Mouse (Mus musculus): ENCODE results near the gene Haus2.

Haus2 gene

DNA sequence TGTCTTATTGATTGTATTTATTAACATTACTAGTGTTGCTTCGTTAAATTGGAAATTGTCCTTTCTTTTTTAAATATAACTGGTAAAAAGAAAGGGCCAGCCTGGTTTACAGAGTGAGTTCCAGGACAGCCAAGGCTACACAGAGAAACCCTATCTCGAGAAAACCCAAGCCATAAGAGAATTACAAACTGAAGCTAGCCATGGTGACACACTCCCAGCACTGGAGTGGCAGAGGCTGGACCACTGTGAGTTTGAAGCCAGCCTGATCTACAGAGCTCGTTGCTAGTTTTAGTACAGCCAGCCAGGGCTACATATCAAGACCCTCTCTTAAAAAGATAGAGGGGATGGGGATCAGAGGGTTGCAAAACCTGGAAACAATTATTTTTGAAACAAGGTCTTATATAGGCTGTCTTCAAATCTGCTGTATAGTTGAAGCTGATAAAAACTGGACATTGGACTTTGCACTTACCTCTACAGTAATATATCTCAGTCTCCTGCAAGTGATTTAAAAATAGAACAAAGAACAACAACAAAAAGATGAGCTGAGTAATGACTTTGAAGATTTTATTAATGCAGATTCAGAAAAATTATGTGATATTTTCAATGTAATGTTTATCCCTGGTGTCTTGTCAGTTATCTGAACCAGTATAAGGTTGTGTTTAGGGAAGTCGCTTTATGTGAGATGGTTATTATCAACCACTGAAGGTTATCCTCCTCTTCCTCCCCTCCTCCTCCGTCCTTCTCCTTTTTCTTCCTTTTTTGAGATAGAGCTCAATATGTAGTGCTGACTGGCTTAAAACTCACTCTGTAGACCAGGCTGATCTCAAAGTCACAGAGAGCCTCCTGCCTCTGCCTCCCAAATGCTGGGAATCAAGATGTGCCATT, 7.3 kb downstream of the Haus2 start:
- DNase-seq (ENCODE audit: low read depth, low spot score): no peak

- peak; percentile 14 for DNase-seq (ENCODE audit: low read depth, low spot score)
Observed at GRCm38 (mm10) chr2:120619538-120619937, 10.4 kb downstream of the Haus2 start.

- DNase-seq (ENCODE audit: low read depth, low spot score): no peak
Observed at GRCm38 (mm10) chr2:120622920-120623319, 13.7 kb downstream of the Haus2 start.

GRCm38 (mm10) chr2:120628076-120628865, 19.1 kb downstream of the Haus2 start:
- DNase-seq (ENCODE audit: low read depth, low spot score): no peak

DNA sequence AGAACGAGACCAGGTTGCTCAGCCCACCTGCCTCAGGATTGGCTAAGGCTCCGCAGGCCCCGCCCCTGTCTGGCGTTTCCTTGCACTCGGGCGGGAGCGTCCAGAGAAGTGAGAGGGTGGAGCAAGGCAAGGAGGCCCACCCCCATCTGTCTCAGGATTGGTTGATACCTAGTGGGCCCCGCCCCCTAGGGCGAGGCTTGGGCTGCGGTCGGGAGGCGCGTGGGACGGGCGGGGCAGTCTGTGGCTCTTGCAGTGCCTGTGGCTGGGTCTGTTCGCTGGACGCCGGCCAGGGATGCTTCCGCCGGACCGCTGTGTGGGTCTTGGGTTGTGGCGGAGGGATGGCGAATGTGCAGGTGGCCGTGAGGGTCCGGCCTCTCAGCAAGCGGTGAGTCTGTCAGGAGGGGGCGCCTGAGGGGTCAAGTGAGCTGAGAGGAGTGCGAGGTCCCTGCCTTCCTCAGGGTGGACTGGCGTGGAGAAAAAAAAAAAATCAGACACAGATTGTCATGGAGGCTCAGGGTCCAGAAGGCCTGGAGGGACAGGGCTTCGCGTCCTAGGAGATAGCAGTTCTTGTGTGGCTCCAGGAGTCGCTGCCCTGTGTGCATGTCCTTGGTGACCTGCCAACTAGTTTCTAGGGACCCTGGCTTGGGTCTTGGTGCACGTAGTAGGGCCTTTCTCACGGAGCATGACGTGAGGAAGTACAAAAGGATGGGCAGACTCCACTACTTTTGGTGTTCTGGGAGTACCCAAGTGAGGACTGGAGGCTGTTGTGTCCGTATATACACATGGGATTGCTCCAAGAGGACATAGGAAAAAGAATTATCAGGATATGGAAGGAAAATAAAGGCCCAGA, 19.9 kb downstream of the Haus2 start, which contains the start of gene Stard9:
TSS of gene Stard9 (plus strand) at position 236 of the 850 bp plus-strand sequence.
- DNase-seq (ENCODE audit: low read depth, low spot score): peak; percentile 98

DNA sequence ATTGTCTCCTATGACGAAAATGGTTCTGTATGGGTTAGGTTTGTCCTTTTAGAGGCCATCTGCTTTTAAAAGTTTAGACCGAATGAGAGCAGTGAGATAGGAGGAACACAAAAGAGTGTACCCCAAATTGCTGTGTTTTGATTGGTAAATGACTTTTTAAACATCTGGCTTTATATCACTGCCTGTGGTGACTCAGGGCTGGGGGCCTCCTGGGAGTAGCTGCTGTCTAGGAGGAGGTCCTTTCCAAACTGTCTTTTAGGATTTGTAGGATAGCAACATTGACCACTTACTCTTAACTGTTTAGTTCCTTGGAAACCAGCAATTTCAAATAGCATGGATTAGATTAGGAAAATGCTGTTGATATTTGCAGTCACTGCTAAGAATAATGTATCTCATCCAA, 21.1 kb downstream of the Haus2 start:
- DNase-seq (ENCODE audit: low read depth, low spot score): no peak

- no peak for DNase-seq (ENCODE audit: low read depth, low spot score)
Observed at GRCm38 (mm10) chr2:120630655-120631054, 21.5 kb downstream of the Haus2 start.

DNA sequence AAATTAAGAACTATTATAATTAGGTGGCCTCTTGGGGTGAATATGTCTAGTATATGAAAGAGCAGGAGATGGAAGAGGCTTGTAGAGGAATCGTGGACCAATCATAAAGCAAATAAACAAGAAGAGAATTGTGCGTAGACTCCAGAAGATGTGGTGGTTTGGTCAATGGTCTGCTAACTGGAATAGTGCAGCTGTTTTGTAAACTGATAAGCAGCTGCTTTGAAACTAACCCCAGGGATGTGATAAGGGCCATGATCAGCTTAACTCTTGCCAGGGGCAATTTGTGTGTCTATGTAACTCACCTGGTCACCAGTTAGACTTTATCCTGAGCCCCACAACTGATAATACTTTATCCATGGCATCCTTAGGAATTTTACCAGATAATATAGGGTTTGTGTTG, 22.3 kb downstream of the Haus2 start:
- DNase-seq (ENCODE audit: low read depth, low spot score): no peak

DNA sequence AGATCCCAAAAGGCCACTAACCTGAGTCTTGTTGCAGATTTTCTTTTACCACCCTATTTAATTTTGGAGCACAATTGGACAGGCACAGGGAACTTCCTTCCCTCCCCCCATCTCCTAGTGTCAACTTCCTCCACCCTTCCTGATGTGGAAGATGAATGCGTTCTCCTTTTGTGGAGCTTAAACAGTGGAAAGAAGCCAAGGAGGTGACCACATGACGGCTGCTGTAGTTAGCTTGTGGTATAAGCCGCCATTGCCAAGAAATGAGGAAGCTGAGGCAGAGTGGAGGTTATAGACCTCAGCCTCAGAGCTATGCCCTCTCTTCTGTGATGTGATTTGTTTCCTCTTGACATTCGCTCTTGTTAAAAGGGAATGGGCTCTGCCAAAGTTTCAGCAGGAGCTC, 22.8 kb downstream of the Haus2 start:
- DNase-seq (ENCODE audit: low read depth, low spot score): no peak

GRCm38 (mm10) chr2:120640835-120641234, 31.7 kb downstream of the Haus2 start:
- no peak for DNase-seq (ENCODE audit: low read depth, low spot score)

- no peak for DNase-seq (ENCODE audit: low read depth, low spot score)
Observed at GRCm38 (mm10) chr2:120643836-120644235, 34.7 kb downstream of the Haus2 start.

DNA sequence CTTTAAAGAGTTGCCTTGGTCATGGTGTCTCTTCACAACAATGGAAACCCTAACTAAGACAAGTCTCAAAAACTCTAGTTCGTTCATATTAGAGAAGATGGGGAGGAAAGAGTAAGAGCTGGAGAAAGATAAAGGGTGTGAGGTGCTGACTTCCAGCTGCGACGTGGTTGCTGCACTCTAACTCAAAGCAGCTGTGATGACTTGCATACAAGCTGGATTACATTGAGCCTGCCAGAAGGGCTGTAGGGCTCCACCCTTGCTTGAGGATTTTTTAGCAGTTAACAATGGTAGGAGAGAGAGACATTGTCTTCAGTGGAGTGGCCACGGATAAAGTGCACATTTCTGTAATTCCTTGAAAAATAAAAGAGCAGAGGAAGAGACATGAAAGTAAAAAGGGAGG, 37.6 kb downstream of the Haus2 start:
- DNase-seq (ENCODE audit: low read depth, low spot score): no peak

DNA sequence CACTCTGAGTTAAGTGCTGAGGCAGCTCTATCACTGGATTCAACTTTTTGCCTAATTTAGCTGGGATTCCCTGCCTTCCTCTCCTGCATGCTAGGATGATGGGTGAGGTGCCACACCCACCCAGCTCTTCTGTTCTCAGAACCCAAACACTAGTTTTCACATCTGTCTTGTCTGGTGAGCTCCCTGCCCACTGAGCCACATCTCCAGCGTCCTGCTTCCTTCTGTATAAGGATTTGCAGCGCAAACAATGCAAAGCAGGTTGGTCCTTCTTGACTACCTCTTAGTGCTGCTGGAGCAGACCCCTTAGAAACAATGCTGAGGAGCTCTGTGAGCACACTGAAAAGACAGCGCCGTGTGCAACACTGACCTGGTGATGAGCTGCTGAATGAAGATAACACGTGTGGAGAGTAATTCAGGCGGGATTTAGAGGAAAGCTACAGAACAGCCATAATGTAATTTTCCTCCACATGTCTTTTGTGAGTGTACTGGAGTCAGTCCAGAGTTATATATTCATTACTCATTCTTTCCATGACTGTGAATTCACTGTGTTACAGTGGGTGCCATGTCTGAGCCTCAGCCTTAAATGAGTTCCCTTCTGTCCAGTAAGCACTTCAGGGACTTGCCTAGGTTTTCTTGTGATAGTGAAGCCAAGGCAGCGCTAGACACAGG, 43.2 kb downstream of the Haus2 start:
- no peak for DNase-seq (ENCODE audit: low read depth, low spot score)

DNA sequence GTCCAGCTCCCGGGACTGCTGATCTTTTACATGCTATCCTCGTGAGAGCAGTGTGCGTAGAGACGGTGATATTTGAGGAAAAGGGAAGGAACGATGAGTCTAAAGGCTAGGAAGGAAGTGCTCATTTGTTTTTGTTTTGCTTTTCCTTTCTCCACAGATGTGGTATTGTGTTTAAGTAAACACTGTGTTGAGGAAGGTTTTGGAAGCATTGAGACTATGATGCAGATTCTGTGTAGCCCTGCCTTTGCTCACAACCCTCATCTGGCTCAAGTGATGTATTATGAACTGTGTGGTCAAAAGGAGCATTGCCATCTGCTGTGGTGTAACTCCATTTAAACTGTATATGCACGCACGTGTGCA, 43.7 kb downstream of the Haus2 start:
- no peak for DNase-seq (ENCODE audit: low read depth, low spot score)

DNA sequence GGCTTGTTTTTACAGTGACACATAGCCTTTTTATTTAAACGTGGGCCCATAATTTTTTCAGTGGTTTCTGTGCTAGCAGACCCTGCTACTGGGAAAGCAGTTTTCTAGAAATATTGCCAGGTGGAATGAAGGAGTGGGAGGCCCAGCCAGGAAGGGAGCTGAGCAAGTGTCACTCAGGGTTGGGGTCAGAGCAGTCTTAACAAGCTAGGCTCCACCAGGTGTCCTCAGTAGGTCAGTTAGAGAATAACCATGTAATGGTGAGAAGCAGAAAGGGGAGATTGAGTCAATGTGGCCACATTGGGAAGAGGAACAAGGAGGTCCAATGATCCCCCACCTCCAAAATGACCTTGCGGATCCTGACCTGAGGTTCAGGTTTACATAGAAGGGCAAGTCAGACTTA, 45.5 kb downstream of the Haus2 start:
- no peak for DNase-seq (ENCODE audit: low read depth, low spot score)

DNA sequence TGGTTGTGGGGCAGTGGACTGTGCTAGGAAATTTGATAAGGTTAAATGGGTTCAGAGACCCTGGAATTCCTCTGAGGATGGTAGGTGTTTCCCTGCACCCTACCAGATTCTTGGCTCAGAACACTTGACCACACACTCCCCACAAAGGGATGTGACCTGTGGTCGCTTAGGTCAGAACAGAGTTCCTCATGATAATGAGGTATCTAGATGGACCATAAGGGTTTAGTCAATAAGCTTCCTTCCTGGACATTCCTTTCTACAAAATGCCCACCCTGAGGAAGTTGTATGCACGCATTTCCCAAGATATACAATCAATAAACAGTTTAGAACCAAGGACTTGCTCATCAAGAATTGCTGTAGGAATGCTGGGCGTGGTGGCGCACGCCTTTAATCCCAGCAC, 46.7 kb downstream of the Haus2 start:
- no peak for DNase-seq (ENCODE audit: low read depth, low spot score)

DNA sequence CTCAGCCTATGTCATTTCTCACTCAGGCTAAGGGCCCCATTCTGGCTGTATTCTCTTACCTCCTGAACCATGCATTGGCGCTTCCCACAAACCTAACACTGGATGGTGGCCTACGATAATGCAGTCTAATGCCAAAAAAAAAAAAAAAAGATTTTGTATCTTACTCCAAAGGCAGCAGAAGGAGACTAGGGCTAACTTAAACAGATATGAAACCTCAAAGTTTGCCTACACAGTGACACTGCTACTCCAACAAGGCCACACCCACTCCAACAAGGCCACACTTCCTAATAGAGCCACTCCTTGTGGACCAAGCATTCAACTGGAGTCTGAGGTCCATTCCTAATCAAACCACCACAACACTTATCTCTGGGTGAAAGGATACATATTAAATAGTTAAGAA, 47.5 kb downstream of the Haus2 start:
- no peak for DNase-seq (ENCODE audit: low read depth, low spot score)

- no peak for DNase-seq (ENCODE audit: low read depth, low spot score)
Observed at GRCm38 (mm10) chr2:120658486-120658885, 49.3 kb downstream of the Haus2 start.

DNA sequence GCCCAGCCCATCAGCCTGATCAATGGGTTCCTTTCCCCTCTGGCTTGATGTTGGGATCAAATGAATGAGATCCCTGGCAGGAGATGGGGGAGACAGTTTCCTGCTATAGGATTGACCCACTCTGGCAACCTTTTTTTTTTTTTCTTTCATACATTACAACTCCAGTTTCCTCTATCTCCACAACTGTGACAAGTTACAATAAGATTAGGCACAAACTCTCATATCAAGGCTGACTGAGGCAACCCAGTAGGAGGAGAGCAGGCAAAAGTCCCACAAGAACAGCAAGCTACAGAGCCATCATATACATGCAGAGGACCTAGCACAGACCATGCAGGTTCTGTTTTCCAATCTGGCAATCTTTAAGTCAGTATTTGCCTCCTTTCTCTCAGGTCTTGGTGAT, 50.1 kb downstream of the Haus2 start:
- DNase-seq (ENCODE audit: low read depth, low spot score): no peak

DNA sequence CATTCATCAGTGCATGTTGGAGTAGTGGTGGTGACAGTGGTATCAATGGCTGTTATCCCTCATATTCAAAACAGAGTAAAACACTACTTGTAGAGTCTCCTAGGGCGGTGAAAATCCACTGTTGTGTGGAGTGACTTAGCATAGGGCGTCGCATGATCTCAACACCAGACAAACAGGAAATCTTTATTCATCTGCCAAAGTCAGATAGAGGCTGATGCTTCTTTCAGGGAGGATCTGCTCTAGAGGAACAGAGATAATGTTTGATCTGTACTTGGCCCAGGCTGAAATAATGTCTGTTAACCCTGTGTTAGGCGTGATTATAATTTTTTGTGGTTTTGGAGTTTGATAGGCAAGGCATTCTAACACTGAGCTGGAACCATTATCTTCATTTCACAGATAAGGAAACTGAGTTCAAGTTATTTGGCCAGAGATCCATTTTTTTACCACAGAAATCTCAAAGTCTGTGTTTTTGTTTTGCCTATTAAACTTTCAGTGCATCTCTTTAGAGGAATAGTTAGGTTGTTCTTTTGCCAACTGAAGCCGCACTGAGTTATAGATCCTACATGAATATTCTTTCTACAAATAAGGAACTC, 51.4 kb downstream of the Haus2 start:
- DNase-seq (ENCODE audit: low read depth, low spot score): no peak

DNA sequence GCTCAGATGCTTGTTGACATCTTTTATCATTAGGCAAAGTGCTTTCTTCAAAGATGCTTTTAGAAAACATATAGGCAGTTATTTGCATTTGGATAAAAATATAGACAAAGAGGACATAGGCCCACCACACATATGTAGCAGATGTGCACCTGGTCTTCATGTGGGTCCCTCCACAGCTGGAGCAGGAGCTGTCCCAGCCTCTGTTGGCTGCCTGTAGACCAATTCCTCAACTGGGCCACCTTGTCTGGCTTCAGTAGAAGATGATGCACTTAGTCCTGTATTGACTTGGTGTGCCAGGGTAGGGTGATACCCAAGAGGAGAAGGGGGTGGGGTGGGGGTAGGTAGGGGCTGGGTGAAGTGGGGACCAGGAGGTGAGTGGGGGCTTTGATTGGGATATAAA, 53.6 kb downstream of the Haus2 start:
- DNase-seq (ENCODE audit: low read depth, low spot score): no peak

All from ES-CJ7 (cell line).